Mouse (Mus musculus) brown adipose tissue, adult 24 weeks (tissue): ENCODE measurements around the gene Olfr12. TPM values are rescaled to one million over a fixed set of nuclear protein-coding genes. Genes with fewer than 3 reads are reported as not detected.
A peak's percentile ranks its signal among the peaks of the same experiment; 100 is the strongest.

Experiments
- H3K27ac ChIP-seq: fragments of 200-500 bp; replicated peaks from 2 replicates; pipeline ENCODE4 v1.5.1; 2012; ENCODE audit warnings: low read depth, mild to moderate bottlenecking, low read length
- H3K4me1 ChIP-seq: fragments of 200-500 bp; 2 replicates; pipeline ENCODE4 v1.6.1; 2012; ENCODE audit warnings: low read length, mixed read lengths; ENCODE audit not compliant: control insufficient read depth, insufficient read depth, insufficient read length
- H3K4me3 ChIP-seq: fragments of 200-500 bp; 2 replicates; pipeline ENCODE4 v1.5.1; 2012; ENCODE audit warnings: low read depth, mild to moderate bottlenecking, low read length, moderate library complexity; ENCODE audit not compliant: insufficient read depth
- polyA plus RNA-seq: library from polyadenylated mRNA; stranded (reverse); fragments of >200 nt; gene quantifications from 2 replicates; pipeline ENCODE4 v1.2.4, GENCODE M21; 2012; ENCODE audit not compliant: missing spikeins, insufficient read depth, insufficient read length

Olfr12 gene
- polyA plus RNA-seq, 1 experiment, result not detected

DNA sequence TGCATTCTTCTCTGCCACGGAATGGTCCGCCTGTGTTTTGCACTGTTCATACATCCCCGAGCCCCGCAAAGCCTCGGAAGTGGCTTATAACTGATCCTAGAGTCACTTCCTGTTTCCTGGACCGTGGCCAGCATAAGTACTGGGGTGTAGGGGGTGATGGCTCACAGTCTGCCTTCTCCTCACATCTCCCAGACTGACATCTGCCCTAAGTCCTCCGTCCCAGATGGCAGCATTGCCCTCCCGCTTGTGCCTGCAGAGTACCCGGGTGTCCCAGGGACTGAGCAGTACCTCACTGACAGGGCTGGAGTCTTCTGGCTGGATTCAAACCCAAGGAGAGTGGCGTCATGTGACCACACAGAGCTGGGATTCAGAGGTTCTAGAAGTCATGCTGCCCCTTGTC lies 30.6 kb downstream of the Olfr12 start:
- H3K27ac ChIP-seq, result no peak overlapping the region
- no peak overlapping the region for H3K4me3 ChIP-seq
- no peaks in the 10 kb centered on the region for H3K4me1 ChIP-seq

- no peak within 1 kb of the TSS for H3K4me3 ChIP-seq
- no peaks in the 10 kb centered on the region for H3K4me1 ChIP-seq
- peak within 1 kb of the TSS; percentile 38; the same call in 1 of the 2 replicates for H3K27ac ChIP-seq
Measured at GRCm38 (mm10) chr1:92648673-92649072, 31.1 kb downstream of the Olfr12 start, which contains the start of gene Otos. Otos (minus strand) TSS chr1:92648841.

GRCm38 (mm10) chr1:92651467-92651866 lies 33.9 kb downstream of the Olfr12 start:
- Histone ChIP-seq H3K27ac (no peak overlapping the region), H3K4me3 (no peak overlapping the region), H3K4me1 (no peaks in the 10 kb centered on the region)

- H3K4me1 ChIP-seq, result no peaks in the 10 kb centered on the region
- H3K27ac ChIP-seq, result no peak overlapping the region
- no peak overlapping the region for H3K4me3 ChIP-seq
Measured at GRCm38 (mm10) chr1:92653179-92653578, 35.6 kb downstream of the Olfr12 start.

DNA sequence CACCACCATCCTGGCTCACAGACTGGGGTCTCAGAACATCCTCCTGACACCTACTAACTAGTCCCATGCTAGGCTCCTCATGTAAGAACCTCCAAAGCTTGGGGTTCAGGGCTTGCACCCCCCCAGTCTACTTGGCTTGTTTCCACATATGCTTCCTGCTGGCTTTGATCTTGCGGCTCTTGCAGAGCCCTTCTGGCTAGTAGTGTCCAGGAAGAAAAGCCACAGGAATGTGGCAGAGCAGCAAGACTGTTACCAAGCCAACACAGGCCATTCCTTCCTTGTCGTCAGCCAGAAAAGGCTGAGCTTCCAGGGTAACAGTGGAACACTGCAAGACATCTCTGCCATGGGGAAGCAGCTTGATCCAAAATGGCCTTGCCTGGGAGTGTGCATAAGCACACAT lies 37.1 kb downstream of the Olfr12 start:
- H3K4me3 ChIP-seq, result no peak overlapping the region
- H3K27ac ChIP-seq, result no peak overlapping the region
- H3K4me1 ChIP-seq, result no peaks in the 10 kb centered on the region

GRCm38 (mm10) chr1:92657025-92657820 lies 39.6 kb downstream of the Olfr12 start:
- Histone ChIP-seq H3K4me3 (no peak overlapping the region), H3K27ac (no peak overlapping the region), H3K4me1 (no peaks in the 10 kb centered on the region)

- no peak overlapping the region for H3K27ac ChIP-seq
- no peaks in the 10 kb centered on the region for H3K4me1 ChIP-seq
- H3K4me3 ChIP-seq, result no peak overlapping the region
Measured at GRCm38 (mm10) chr1:92659392-92659791, 41.8 kb downstream of the Olfr12 start.

DNA sequence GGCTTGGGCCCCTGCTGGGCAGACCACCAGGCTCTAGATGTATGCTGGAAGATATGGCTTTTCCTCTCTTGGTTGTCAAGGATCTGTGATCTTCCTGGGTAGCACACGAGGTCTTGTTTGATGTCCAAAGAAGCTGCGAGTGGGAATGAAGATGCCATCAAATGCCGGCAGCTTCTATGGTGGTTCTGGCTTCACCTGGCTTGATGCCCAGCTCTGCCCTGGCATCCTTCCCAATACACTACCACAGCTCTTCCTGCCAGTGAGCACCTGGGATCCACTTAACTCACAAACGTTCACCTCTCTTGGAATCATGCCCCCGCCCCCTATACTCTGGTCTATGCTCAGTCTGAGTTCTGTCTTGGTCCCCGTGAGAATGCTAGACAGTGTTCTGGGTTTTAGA lies 49.5 kb downstream of the Olfr12 start:
- H3K4me3 ChIP-seq, result no peak overlapping the region
- H3K27ac ChIP-seq, result no peak overlapping the region
- H3K4me1 ChIP-seq, result no peaks in the 10 kb centered on the region

DNA sequence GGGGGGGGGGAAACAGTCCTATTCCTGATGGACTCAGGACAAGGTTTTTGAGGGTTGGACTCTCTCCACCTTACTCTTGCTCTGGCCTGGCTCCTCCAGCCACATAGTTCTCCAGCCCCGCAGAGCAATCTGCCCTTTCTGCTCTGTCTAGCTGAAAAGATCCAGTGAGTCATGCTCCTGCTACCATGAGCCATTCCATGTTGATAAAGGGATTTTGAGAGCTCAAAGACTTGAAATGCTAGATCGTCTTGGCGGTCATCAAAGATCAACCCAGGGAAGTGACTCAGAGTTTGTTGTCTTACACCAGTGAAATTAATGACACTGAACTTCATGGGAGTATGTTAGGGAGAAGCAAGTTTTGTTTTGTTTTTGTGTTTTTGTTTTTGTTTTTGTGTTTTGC lies 51.8 kb downstream of the Olfr12 start:
- no peak overlapping the region for H3K27ac ChIP-seq
- H3K4me1 ChIP-seq, result no peaks in the 10 kb centered on the region
- H3K4me3 ChIP-seq, result no peak overlapping the region

- no peaks in the 10 kb centered on the region for H3K4me1 ChIP-seq
- no peak overlapping the region for H3K27ac ChIP-seq
- no peak overlapping the region for H3K4me3 ChIP-seq
Measured at GRCm38 (mm10) chr1:92671326-92671725, 53.7 kb downstream of the Olfr12 start.

Other genes starting within 250 kb of the Olfr12 start
- 1,771 and 1,863 TPM in 2 replicates for gene Ndufa10, start 143.9 kb upstream of the Olfr12 start, polyA plus RNA-seq
- gene Olfr1416, start 132.7 kb upstream of the Olfr12 start, polyA plus RNA-seq, result not detected in 2 replicates
- not detected in 2 replicates for gene Olfr1415, start 121.7 kb upstream of the Olfr12 start, polyA plus RNA-seq
- gene Olfr1414, start 99.1 kb upstream of the Olfr12 start, polyA plus RNA-seq, result not detected in 2 replicates
- not detected in 2 replicates for gene Olfr1413, start 46.5 kb upstream of the Olfr12 start, polyA plus RNA-seq
- gene Olfr1412, start 32.0 kb upstream of the Olfr12 start, polyA plus RNA-seq, result not detected in 2 replicates
- not detected in 2 replicates for gene Olfr1411, start 23.4 kb upstream of the Olfr12 start, polyA plus RNA-seq
- gene Olfr1410, start 12.0 kb upstream of the Olfr12 start, polyA plus RNA-seq, result not detected in 2 replicates
- gene Cops9, start 24.2 kb downstream of the Olfr12 start, polyA plus RNA-seq, result 587 and 1,028 TPM in 2 replicates
- not detected in 2 replicates for gene Otos, start 31.1 kb downstream of the Olfr12 start, polyA plus RNA-seq
- gene Gpc1, start 213.9 kb downstream of the Olfr12 start, polyA plus RNA-seq, result 5.5 and 8.1 TPM in 2 replicates